Mouse (Mus musculus) mesoderm, embryonic 11.5 days (tissue): ENCODE measurements around the gene Rasgef1b.

Experiments
- DNase-seq: peaks from one replicate; pipeline ENCODE4 v3.0.0-alpha.2; 2012; ENCODE audit warnings: low read depth, low spot score

Gene Rasgef1b

GRCm38 (mm10) chr5:99541999-99542765 is 186.7 kb downstream of the Rasgef1b start:
- DNase-seq: no peak

- no peak for DNase-seq
Measured at GRCm38 (mm10) chr5:99541321-99541895, 187.5 kb downstream of the Rasgef1b start.

- no peak for DNase-seq
Measured at GRCm38 (mm10) chr5:99533416-99533815, 195.4 kb downstream of the Rasgef1b start.

GRCm38 (mm10) chr5:99526797-99527201 is 202.1 kb downstream of the Rasgef1b start:
- no peak for DNase-seq

GRCm38 (mm10) chr5:99525649-99526048 is 203.2 kb downstream of the Rasgef1b start:
- no peak for DNase-seq

- peak; percentile 23 for DNase-seq
Measured at GRCm38 (mm10) chr5:99522571-99523269, 206.1 kb downstream of the Rasgef1b start.

- no peak for DNase-seq
Measured at GRCm38 (mm10) chr5:99521411-99521810, 207.5 kb downstream of the Rasgef1b start.

- DNase-seq: no peak
Measured at GRCm38 (mm10) chr5:99519556-99519955, 209.3 kb downstream of the Rasgef1b start.

GRCm38 (mm10) chr5:99519023-99519422 is 209.8 kb downstream of the Rasgef1b start:
- DNase-seq: no peak

GRCm38 (mm10) chr5:99516207-99516606 is 212.7 kb downstream of the Rasgef1b start:
- no peak for DNase-seq

GRCm38 (mm10) chr5:99515764-99516163 is 213.1 kb downstream of the Rasgef1b start:
- no peak for DNase-seq

GRCm38 (mm10) chr5:99513209-99513880 is 215.5 kb downstream of the Rasgef1b start:
- peak; percentile 28 for DNase-seq

GRCm38 (mm10) chr5:99511081-99511480 is 217.8 kb downstream of the Rasgef1b start:
- DNase-seq: no peak

GRCm38 (mm10) chr5:99506109-99506508 is 222.8 kb downstream of the Rasgef1b start:
- no peak for DNase-seq

- no peak for DNase-seq
Measured at GRCm38 (mm10) chr5:99504349-99504830, 224.5 kb downstream of the Rasgef1b start.

- no peak for DNase-seq
Measured at GRCm38 (mm10) chr5:99502681-99503080, 226.2 kb downstream of the Rasgef1b start.

GRCm38 (mm10) chr5:99499404-99500089 is 229.3 kb downstream of the Rasgef1b start:
- DNase-seq: no peak

GRCm38 (mm10) chr5:99497856-99498255 is 231.0 kb downstream of the Rasgef1b start:
- DNase-seq: no peak

GRCm38 (mm10) chr5:99496931-99497782 is 231.7 kb downstream of the Rasgef1b start:
- DNase-seq: peak; percentile 43

GRCm38 (mm10) chr5:99496157-99496453 is 232.8 kb downstream of the Rasgef1b start:
- DNase-seq: peak; percentile 30
